Mouse (Mus musculus) splenic B cell, adult 2 months (primary cell): Measurements from ENCODE around the gene Peli2.
A peak's percentile ranks its signal among the peaks of the same experiment; 100 is the strongest.

ENCODE experiments used
- DNase-seq: peaks from one replicate; pipeline ENCODE4 v3.0.0-alpha.2; 2011; ENCODE audit warnings: low read depth, low spot score
- H3K27me3 ChIP-seq: 2 replicates; pipeline ENCODE4 v1.6.1; 2012; ENCODE audit warnings: mild to moderate bottlenecking, low read length, moderate library complexity, mixed read lengths; ENCODE audit not compliant: control insufficient read depth, poor library complexity, insufficient read depth, severe bottlenecking
- H3K36me3 ChIP-seq: 2 replicates; pipeline ENCODE4 v1.6.1; 2012; ENCODE audit warnings: mild to moderate bottlenecking, low read length, moderate library complexity, mixed read lengths; ENCODE audit not compliant: control insufficient read depth, poor library complexity, insufficient read depth, severe bottlenecking

The Peli2 gene

DNA sequence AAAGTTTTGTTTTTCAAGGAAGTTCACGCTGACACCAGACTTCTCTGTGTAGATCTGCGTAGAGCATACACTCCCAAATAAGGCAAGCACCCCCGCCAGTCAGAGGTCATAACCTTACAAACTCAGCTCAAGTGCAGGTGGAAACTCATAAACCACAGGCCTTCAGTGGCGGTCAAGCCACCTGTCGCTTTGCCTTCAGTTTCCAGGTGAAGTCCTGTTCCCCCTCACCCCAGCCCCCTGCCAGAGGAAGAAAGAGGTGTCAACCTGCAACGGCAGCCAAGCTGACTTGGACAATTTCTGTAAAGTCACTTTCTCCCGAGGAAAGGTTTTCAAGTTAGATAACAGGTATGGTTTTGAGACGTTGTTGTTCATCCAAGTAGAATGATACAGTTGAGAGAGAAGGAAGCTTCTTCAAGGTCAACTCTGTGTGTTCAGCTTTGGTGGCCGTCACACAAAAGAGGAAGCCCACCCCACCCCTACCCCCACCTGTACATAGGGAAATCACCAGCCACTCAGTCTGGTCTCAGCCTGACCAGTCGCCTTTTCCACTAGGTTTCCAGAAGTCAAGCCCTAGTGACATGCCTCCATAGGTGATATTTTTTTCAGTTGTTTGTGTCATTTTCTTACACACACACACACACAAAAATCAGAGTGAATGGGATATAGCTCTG, 138.2 kb downstream of the Peli2 start:
- peak; percentile 19 for DNase-seq
- no peaks in the 10 kb centered on the region for H3K36me3 ChIP-seq
- no peaks in the 10 kb centered on the region for H3K27me3 ChIP-seq

DNA sequence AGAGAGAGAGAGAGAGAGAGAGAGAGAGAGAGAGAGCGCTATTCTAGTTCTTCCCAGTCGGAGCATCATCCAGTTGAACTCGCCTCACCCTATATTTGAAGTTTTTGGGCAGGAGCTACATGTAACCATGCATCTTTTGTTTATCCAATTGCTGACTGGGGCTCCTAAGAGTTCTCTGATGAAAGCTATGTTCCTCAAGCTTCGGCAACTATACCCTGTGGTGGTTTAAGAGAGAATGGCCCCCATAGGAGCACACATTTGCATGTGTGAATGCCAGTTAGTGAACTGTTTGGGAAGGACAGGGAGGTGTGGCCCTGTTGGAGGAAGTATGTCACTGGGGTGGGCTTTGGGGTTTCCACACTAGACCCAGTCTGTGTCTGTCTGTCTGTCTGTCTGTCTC, 142.5 kb downstream of the Peli2 start:
- Histone ChIP-seq H3K36me3 (no peaks in the 10 kb centered on the region), H3K27me3 (no peaks in the 10 kb centered on the region)
- no peak for DNase-seq

DNA sequence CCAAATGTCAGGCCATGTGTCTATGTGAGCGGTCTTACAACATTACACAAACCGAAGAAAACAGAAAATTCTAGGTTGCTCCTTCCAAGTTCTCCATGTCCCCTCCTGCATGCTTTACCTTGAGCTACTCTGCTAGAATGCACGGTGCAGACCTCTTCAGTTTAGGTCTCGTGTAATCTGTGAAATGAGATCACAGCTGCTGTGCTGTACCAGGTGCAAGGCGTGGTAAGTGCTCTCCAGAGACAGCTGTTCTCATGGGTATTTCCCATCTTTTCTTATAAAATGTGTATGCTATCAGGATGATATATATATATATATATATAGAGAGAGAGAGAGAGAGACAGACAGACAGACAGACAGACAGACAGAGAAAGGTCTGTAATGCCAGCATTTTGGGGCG, 146.1 kb downstream of the Peli2 start:
- no peaks in the 10 kb centered on the region for H3K36me3 ChIP-seq
- no peaks in the 10 kb centered on the region for H3K27me3 ChIP-seq
- DNase-seq = no peak

DNA sequence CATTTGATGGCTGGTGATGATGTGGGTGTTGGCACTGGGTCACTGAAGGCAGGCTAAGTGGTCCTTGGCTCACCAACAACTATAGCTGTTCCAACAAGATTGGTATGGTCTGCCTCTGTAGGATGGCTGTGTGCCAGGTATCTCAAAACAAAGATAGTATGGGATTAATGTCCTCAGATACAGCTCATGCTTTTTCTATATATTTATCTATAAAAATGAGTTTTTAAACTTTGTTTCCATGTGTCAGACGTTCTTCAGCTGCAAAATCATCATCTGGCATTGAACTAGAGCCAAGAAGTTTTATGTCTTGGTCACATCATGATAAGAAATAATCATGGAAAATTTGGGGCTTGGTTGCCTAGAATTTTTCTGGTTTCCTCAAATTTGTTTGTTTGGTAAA, 157.7 kb downstream of the Peli2 start:
- Histone ChIP-seq H3K27me3 (no peaks in the 10 kb centered on the region), H3K36me3 (no peaks in the 10 kb centered on the region)
- no peak for DNase-seq

- Histone ChIP-seq H3K36me3 (no peaks in the 10 kb centered on the region), H3K27me3 (no peaks in the 10 kb centered on the region)
- DNase-seq = no peak
These were observed 166.3 kb downstream of the Peli2 start for GRCm38 (mm10) chr14:48286949-48287348.

GRCm38 (mm10) chr14:48287581-48287980, 167.0 kb downstream of the Peli2 start:
- H3K36me3 ChIP-seq = no peaks in the 10 kb centered on the region
- H3K27me3 ChIP-seq = no peaks in the 10 kb centered on the region
- DNase-seq = no peak

DNA sequence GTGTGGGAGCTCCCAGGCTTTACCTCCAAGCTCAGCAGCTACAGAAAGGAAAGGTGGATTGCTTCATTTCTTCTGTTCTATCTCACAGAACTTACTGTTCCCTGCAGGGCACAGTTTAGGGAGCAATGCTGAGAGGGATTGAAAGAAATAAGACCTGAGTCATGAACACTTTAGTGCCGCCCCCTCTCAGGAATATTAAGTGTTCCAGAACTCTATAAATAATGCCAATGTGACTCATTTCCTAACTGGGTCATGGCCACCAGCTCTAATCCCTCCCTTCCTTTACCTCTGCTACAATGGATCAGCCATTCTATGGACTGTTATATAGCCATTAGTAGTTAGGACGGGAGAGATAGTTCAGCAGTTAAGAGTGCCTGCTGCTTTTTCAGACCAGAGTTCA, 168.0 kb downstream of the Peli2 start:
- no peak for DNase-seq
- Histone ChIP-seq H3K36me3 (no peaks in the 10 kb centered on the region), H3K27me3 (no peaks in the 10 kb centered on the region)

GRCm38 (mm10) chr14:48289602-48290599, 169.3 kb downstream of the Peli2 start:
- no peak for DNase-seq
- Histone ChIP-seq H3K27me3 (no peaks in the 10 kb centered on the region), H3K36me3 (no peaks in the 10 kb centered on the region)

GRCm38 (mm10) chr14:48293498-48293897, 172.9 kb downstream of the Peli2 start:
- no peak for DNase-seq

DNA sequence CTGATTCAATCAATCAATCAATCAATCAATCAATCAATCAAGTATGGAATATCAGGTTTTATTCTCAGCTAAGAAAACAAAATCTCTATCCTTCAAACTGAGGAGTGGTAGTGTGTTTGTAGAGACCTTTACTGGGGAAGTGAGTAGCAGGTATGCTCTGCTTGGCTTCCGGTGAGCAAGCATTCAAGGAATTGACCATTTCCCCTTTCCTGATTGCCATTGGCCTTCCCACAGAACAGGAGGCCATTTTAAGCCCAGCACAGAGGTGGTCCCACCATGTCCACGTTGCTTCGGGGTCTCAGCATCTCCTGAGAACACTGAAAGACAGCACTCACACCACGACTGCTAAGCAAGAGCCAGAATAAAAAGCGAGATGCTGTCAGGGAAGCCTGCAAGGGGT, 174.8 kb downstream of the Peli2 start:
- H3K36me3 ChIP-seq = no peaks in the 10 kb centered on the region
- DNase-seq = no peak

More at GRCm38 (mm10) chr14:48293498-48293897, 172.9 kb downstream of the Peli2 start:
- H3K27me3 ChIP-seq = no peaks in the 10 kb centered on the region
- no peaks in the 10 kb centered on the region for H3K36me3 ChIP-seq

GRCm38 (mm10) chr14:48295815-48296271, 175.2 kb downstream of the Peli2 start:
- no peaks in the 10 kb centered on the region for H3K36me3 ChIP-seq
- no peak for DNase-seq
- no peaks in the 10 kb centered on the region for H3K27me3 ChIP-seq

More for the DNA sequence above, 174.8 kb downstream of the Peli2 start:
- H3K27me3 ChIP-seq = no peaks in the 10 kb centered on the region

DNA sequence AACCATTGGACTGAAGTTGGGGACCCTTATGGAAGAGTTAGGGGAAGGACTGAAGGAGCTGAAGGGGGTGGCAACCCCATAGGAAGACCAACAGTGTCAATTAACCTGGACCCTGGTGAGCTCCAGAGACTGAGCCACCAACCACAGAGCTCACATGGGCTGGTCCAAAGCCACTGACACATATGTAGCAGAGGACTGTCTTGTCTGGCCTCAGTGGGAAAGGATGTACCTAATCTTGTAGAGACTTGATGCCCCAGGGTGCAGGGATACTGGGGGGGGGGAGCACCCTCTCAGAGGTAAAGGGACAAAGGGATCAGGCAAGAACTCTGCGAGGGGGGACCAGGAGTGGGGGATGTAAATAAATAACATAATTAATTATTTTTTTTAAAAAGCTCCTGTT, 176.2 kb downstream of the Peli2 start:
- Histone ChIP-seq H3K27me3 (no peaks in the 10 kb centered on the region), H3K36me3 (no peaks in the 10 kb centered on the region)
- DNase-seq = no peak

GRCm38 (mm10) chr14:48302471-48303186, 182.0 kb downstream of the Peli2 start:
- no peak for DNase-seq
- Histone ChIP-seq H3K27me3 (no peaks in the 10 kb centered on the region), H3K36me3 (no peaks in the 10 kb centered on the region)

GRCm38 (mm10) chr14:48303235-48303634, 182.6 kb downstream of the Peli2 start:
- Histone ChIP-seq H3K27me3 (no peaks in the 10 kb centered on the region), H3K36me3 (no peaks in the 10 kb centered on the region)
- no peak for DNase-seq
